Mouse (Mus musculus): ENCODE data around the gene Gclc. TPM values are rescaled to one million over a fixed set of nuclear protein-coding genes. Genes with fewer than 3 reads are reported as not detected.

Gclc gene
- polyA plus RNA-seq (2012; rRNA removed; ENCODE audit: low replicate concordance) = 10.9 and 25.1 TPM in 2 replicates

DNA sequence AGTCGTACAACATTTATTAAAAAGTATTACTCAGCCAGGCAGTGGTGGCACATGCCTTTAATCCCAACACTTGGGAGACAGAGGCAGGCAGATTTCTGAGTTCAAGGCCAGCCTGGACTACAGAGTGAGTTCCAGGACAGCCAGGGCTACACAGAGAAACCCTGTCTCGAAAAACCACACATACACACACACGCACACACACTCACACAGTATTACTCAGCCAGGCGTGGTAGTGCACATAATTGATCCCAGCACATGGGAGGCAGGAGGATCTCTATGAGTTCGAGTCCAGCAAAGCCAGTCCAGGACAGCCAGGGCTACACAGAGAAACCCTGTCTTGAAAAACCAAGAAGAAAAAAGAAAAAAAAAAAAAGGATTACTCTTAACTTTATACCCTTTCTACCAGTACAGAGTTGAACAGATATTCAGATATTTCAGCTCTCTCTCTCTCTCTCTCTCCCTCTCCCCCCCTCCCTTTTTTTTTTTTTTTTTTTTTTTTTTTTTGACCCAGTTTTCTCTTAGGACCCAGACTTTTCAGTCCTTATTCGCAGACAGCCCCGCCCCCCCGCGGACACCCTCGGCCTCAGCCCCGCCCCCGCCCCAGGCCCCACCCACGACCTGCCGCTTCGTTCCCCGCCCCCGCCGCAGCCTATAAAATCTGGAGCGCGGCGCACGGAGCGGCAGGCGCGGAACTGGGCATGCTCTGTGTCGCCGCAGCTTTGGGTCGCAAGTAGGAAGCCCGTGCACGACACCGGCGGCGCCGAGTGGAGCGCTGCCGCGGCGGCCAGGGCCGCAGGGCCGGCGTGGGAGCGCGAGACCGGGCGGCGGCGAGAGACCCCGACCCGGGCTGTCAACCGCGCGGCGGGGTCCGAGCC lies at the start of gene Gclc:
Gene Gclc, plus strand, starts transcription at position 683 of the 875 bp plus-strand sequence.

Other genes starting within 250 kb of the Gclc start
- 10.5 and 30.4 TPM in 2 replicates for gene Lrrc1, start 209.7 kb upstream of the Gclc start, polyA plus RNA-seq (2012; rRNA removed; ENCODE audit: low replicate concordance)
- gene Klhl31, start 118.0 kb upstream of the Gclc start, polyA plus RNA-seq (2012; rRNA removed; ENCODE audit: low replicate concordance) = 0.63 TPM in 1 of 2 replicates, not detected in the other
- gene Elovl5, start 162.8 kb downstream of the Gclc start, polyA plus RNA-seq (2012; rRNA removed; ENCODE audit: low replicate concordance) = 109 and 162 TPM in 2 replicates

Data from subcutaneous adipose tissue, adult 2 months (tissue).